Mouse (Mus musculus): ENCODE results near the gene Qsox1. TPM values are rescaled to one million over a fixed set of nuclear protein-coding genes. Genes with fewer than 3 reads are reported as not detected.

Gene Qsox1
- polyA plus RNA-seq, 1 experiment from 2014 or later: 23.5 TPM

GRCm38 (mm10) chr1:155741988-155742387 is 70.7 kb downstream of the Qsox1 start:
- no peaks in the 10 kb centered on the region for H3K9me3 ChIP-seq
- H3K36me3 ChIP-seq: no peaks in the 10 kb centered on the region
- peak overlapping the region; percentile 91 for H3K4me2 ChIP-seq
- ATAC-seq (ENCODE audit: insufficient number of reproducible peaks, insufficient read depth, low FRiP score, low TSS enrichment, low read depth): peak; percentile 71
- under 1% methylated on average over 25 of the region's 26 CpGs for WGBS
- peak overlapping the region; percentile 50 for H3K4me3 ChIP-seq (replicated peaks)
- H3K4me1 ChIP-seq (replicated peaks): peaks cover 29% of the 10 kb centered on the region
- H3K9ac ChIP-seq (replicated peaks): peak overlapping the region; percentile 45; the same call in 1 of the 2 replicates
- peaks cover 88% of the 10 kb centered on the region for H3K27me3 ChIP-seq
- no peak overlapping the region for H3K27ac ChIP-seq

GRCm38 (mm10) chr1:155741378-155741945 is 71.2 kb downstream of the Qsox1 start:
- peaks cover 29% of the 10 kb centered on the region for H3K4me1 ChIP-seq (replicated peaks)
- no peaks in the 10 kb centered on the region for H3K9me3 ChIP-seq
- H3K27ac ChIP-seq: no peak overlapping the region
- WGBS: under 1% methylated on average over 34 of the region's 34 CpGs
- peak overlapping the region; percentile 50 for H3K4me3 ChIP-seq (replicated peaks)
- H3K36me3 ChIP-seq: no peaks in the 10 kb centered on the region
- peak overlapping the region; percentile 91 for H3K4me2 ChIP-seq
- no peak overlapping the region; the same call in 1 of the 2 replicates for H3K9ac ChIP-seq (replicated peaks)
- 0 out of 2 replicates have a peak, but pooled peaks have one; percentile 4 for ATAC-seq (ENCODE audit: insufficient number of reproducible peaks, insufficient read depth, low FRiP score, low TSS enrichment, low read depth)
- H3K27me3 ChIP-seq: peaks cover 87% of the 10 kb centered on the region

- H3K9ac ChIP-seq (replicated peaks): no peak overlapping the region
- under 1% methylated on average over 44 of the region's 44 CpGs for WGBS
- ATAC-seq (ENCODE audit: insufficient number of reproducible peaks, insufficient read depth, low FRiP score, low TSS enrichment, low read depth): peak; percentile 23; the same call in 1 of the 2 replicates
- no peaks in the 10 kb centered on the region for H3K9me3 ChIP-seq
- peaks cover 87% of the 10 kb centered on the region for H3K27me3 ChIP-seq
- H3K36me3 ChIP-seq: no peaks in the 10 kb centered on the region
- H3K27ac ChIP-seq: no peak overlapping the region
- peak overlapping the region; percentile 91 for H3K4me2 ChIP-seq
- peak overlapping the region; percentile 50 for H3K4me3 ChIP-seq (replicated peaks)
- H3K4me1 ChIP-seq (replicated peaks): peaks cover 29% of the 10 kb centered on the region
These were observed 71.9 kb downstream of the Qsox1 start for GRCm38 (mm10) chr1:155740622-155741377.

GRCm38 (mm10) chr1:155737809-155738383 is 74.8 kb downstream of the Qsox1 start:
- Histone ChIP-seq H3K4me3 (replicated peaks) (no peak overlapping the region), H3K9ac (replicated peaks) (no peak overlapping the region), H3K27ac (no peak overlapping the region), H3K9me3 (no peaks in the 10 kb centered on the region), H3K4me1 (replicated peaks) (peaks cover 27% of the 10 kb centered on the region), H3K4me2 (no peak overlapping the region), H3K27me3 (peaks cover 94% of the 10 kb centered on the region), H3K36me3 (no peaks in the 10 kb centered on the region)
- ATAC-seq (ENCODE audit: insufficient number of reproducible peaks, insufficient read depth, low FRiP score, low TSS enrichment, low read depth): no peak
- under 1% methylated on average over 25 of the region's 25 CpGs for WGBS

- Histone ChIP-seq H3K9ac (replicated peaks) (no peak overlapping the region), H3K9me3 (no peaks in the 10 kb centered on the region), H3K36me3 (no peaks in the 10 kb centered on the region), H3K4me3 (replicated peaks) (0 out of 2 replicates have a peak overlapping the region, but pooled peaks have one; percentile 2), H3K27ac (no peak overlapping the region), H3K4me1 (replicated peaks) (peaks cover 21% of the 10 kb centered on the region), H3K4me2 (no peak overlapping the region), H3K27me3 (peaks cover 94% of the 10 kb centered on the region)
- no peak for ATAC-seq (ENCODE audit: insufficient number of reproducible peaks, insufficient read depth, low FRiP score, low TSS enrichment, low read depth)
- under 1% methylated on average over 58 of the region's 58 CpGs for WGBS
These were observed 75.5 kb downstream of the Qsox1 start for GRCm38 (mm10) chr1:155737017-155737808.

GRCm38 (mm10) chr1:155736096-155736825 is 76.4 kb downstream of the Qsox1 start:
- H3K4me3 ChIP-seq (replicated peaks): no peak overlapping the region
- peaks cover 94% of the 10 kb centered on the region for H3K27me3 ChIP-seq
- H3K4me1 ChIP-seq (replicated peaks): peaks cover 11% of the 10 kb centered on the region
- WGBS: under 1% methylated on average over 26 of the region's 26 CpGs
- no peak for ATAC-seq (ENCODE audit: insufficient number of reproducible peaks, insufficient read depth, low FRiP score, low TSS enrichment, low read depth)
- no peak overlapping the region for H3K4me2 ChIP-seq
- no peaks in the 10 kb centered on the region for H3K36me3 ChIP-seq
- H3K9me3 ChIP-seq: no peaks in the 10 kb centered on the region
- H3K27ac ChIP-seq: no peak overlapping the region
- H3K9ac ChIP-seq (replicated peaks): no peak overlapping the region

GRCm38 (mm10) chr1:155731156-155731555 is 81.5 kb downstream of the Qsox1 start:
- 0% methylated on average over 2 of the region's 2 CpGs for WGBS
- Histone ChIP-seq H3K4me2 (no peak overlapping the region), H3K36me3 (no peaks in the 10 kb centered on the region), H3K4me3 (replicated peaks) (no peak overlapping the region), H3K27me3 (peaks cover 92% of the 10 kb centered on the region), H3K9ac (replicated peaks) (no peak overlapping the region), H3K27ac (no peak overlapping the region), H3K9me3 (0 out of 2 replicates have a peak, but pooled peaks cover 4% of the 10 kb centered on the region), H3K4me1 (replicated peaks) (no peaks in the 10 kb centered on the region)
- no peak for ATAC-seq (ENCODE audit: insufficient number of reproducible peaks, insufficient read depth, low FRiP score, low TSS enrichment, low read depth)

- WGBS: under 1% methylated on average over 23 of the region's 23 CpGs
- H3K4me2 ChIP-seq: no peak overlapping the region
- peaks cover 93% of the 10 kb centered on the region for H3K27me3 ChIP-seq
- H3K36me3 ChIP-seq: no peaks in the 10 kb centered on the region
- 0 out of 2 replicates have a peak, but pooled peaks cover 4% of the 10 kb centered on the region for H3K9me3 ChIP-seq
- no peak overlapping the region for H3K9ac ChIP-seq (replicated peaks)
- no peak overlapping the region for H3K27ac ChIP-seq
- no peak for ATAC-seq (ENCODE audit: insufficient number of reproducible peaks, insufficient read depth, low FRiP score, low TSS enrichment, low read depth)
- H3K4me1 ChIP-seq (replicated peaks): no peaks in the 10 kb centered on the region
- H3K4me3 ChIP-seq (replicated peaks): no peak overlapping the region
These were observed 83.4 kb downstream of the Qsox1 start for GRCm38 (mm10) chr1:155729113-155729795.

- Histone ChIP-seq H3K4me1 (replicated peaks) (no peaks in the 10 kb centered on the region), H3K9me3 (0 out of 2 replicates have a peak, but pooled peaks cover 4% of the 10 kb centered on the region), H3K27me3 (peaks cover 96% of the 10 kb centered on the region), H3K36me3 (no peaks in the 10 kb centered on the region), H3K4me2 (no peak overlapping the region), H3K27ac (no peak overlapping the region), H3K9ac (replicated peaks) (no peak overlapping the region), H3K4me3 (replicated peaks) (no peak overlapping the region)
- 20% methylated on average over 10 of the region's 10 CpGs for WGBS
- ATAC-seq (ENCODE audit: insufficient number of reproducible peaks, insufficient read depth, low FRiP score, low TSS enrichment, low read depth): no peak
These were observed 84.9 kb downstream of the Qsox1 start for GRCm38 (mm10) chr1:155727830-155728229.
